ENCODE assay signal across 8 mouse cellular contexts in genomic region chr15:78173972-78174886, GRCm38 (mm10). TPM values are rescaled to one million over a fixed set of nuclear protein-coding genes. Genes with fewer than 3 reads are reported as not detected.
DNase-seq lines count a peak whose midpoint lies in the region; ATAC-seq lines count a peak whose summit lies in the region.

Gene Ift27, minus strand, starts transcription at chr15:78174107.

- under 1% methylated on average over 40 of the region's 40 CpGs for WGBS in hindbrain, embryonic 12.5 days

- peaks cover 39% of the 10 kb centered on the region for H3K4me1 ChIP-seq in hindbrain, embryonic 12.5 days

- H3K9me3 ChIP-seq in hindbrain, embryonic 12.5 days (replicated peaks) = no peaks in the 10 kb centered on the region

- H3K9ac ChIP-seq in hindbrain, embryonic 12.5 days = peak within 1 kb of the TSS; percentile 60

- no peaks in the 10 kb centered on the region for H3K27me3 ChIP-seq in hindbrain, embryonic 12.5 days

- peak within 1 kb of the TSS; percentile 50 for H3K4me3 ChIP-seq in hindbrain, embryonic 12.5 days

- H3K27ac ChIP-seq in hindbrain, embryonic 12.5 days = peak within 1 kb of the TSS; percentile 82

- peak; percentile 96 for ATAC-seq in hindbrain, embryonic 12.5 days (ENCODE audit: low FRiP score)

- H3K4me2 ChIP-seq in hindbrain, embryonic 12.5 days (replicated peaks) = peak within 1 kb of the TSS; percentile 71

- peak; percentile 99 for DNase-seq in NIH3T3 (ENCODE audit: low read depth)
- peak; percentile 97 to 98 for DNase-seq in cerebellum, postnatal 10 days
- peak; percentile 98 to 99 for DNase-seq in frontal cortex, postnatal 10 days (ENCODE audit: low spot score in 2 of 2)
- DNase-seq in layer of hippocampus, postnatal 14 days (ENCODE audit: low spot score in 2 of 2) = peak; percentile 97 to 100
- DNase-seq in lung, postnatal 14 days = peak; percentile 96
- peak; percentile 100 for DNase-seq in retina, adult 2 months (ENCODE audit: low read depth, low spot score)
- DNase-seq in thymus, postnatal 36 days = peak; percentile 94 to 99

- no peaks in the 10 kb centered on the region for H3K36me3 ChIP-seq in hindbrain, embryonic 12.5 days

RNA-seq across cellular contexts. Expression of gene Ift27, which starts in this region (rescaled TPM):
- 87.8 and 99.9 TPM in 2 replicates for polyA plus RNA-seq in hindbrain, embryonic 12.5 days (2016; fragmentation: Nextera tagmentation; extraction: Ambion mirVana)
- 10 to 100 TPM; 26.4 to 31.2 TPM for total RNA-seq in layer of hippocampus, postnatal 14 days (2021)

Comparison
In these comparisons a context has a peak if more than half of its experiments do, and no peak if none do; other contexts are left out.
1. Peak in every context shown above with its lines: DNase-seq, ATAC-seq, H3K4me3 ChIP-seq and H3K27ac ChIP-seq.